Mouse (Mus musculus): ENCODE measurements around the gene Capn11.

Gene Capn11

GRCm38 (mm10) chr17:45681588-45681987 is 22.5 kb upstream of the Capn11 start:
- no peak for DNase-seq

DNA sequence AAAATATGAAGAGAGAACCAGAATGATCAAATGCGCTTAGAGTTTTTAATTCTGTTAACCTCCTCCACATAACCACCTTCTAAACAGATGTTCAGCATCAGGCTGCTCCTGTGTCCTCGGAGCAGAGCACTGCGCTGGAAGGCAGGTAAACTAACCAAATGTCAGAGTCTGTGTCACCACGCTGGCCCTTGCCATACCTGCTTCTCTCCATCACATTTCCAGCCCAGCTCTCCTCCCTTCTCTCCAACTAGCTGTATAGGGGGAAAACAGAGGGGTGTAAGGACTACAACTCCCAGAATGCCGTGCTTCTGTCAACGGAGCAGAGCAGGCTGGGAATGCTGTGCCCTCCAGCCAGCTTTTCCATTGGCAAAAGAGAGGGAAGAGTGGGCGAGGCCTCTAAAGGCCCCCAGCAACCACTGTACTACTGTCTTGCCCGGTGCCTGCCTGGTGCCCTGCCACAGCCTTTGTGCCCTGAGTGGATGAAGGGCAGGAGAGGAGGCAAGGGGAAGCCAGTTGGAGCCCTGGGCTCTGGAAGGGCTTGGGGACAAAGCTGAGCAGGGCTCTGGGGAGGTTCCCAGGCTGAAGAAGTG is 21.4 kb upstream of the Capn11 start:
- peak; percentile 74 for DNase-seq

DNA sequence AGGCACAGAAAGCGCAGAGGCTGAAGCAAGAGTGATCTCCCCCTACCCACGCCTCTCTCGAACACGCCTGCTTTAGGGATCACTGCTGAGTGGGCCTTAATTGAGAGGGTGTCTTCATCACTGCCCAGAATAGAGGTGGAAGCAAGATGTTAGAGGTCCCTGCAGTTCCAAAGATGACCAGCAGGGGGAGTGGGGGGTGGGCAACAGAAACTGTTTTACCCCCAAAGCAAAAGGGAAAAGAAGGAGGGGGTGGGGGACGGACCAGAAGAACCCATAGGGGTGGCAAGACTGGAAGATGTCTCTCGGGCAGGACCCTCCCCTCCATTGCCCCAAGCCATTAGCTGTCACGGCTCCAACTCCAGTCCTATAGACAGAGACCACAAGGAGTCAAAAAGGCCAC is 19.0 kb upstream of the Capn11 start:
- peak; percentile 69 for DNase-seq

- DNase-seq = no peak
These were observed 13.5 kb upstream of the Capn11 start for GRCm38 (mm10) chr17:45672598-45672997.

DNA sequence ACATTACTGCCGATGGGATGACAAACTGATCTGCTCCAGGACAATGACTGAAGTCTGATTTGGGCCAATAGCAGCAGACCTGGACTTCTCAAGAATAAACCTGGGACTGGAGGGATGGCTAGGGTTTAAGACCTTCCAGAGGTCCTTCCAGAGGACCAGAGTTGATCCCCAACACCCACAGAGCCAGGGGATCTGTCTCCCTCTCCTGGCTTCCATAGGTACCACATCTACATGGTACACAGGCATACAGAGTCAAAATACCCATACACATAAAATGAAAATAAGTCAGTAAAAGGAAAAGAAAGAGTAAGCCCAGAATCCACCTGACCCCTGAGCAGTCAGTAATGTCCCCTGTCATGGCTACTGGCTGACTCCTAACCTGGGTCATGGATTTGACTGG is 12.7 kb upstream of the Capn11 start:
- DNase-seq = no peak

- DNase-seq = no peak
These were observed 8.9 kb upstream of the Capn11 start for GRCm38 (mm10) chr17:45667986-45668385.

- DNase-seq = no peak
These were observed 8.4 kb upstream of the Capn11 start for GRCm38 (mm10) chr17:45667481-45667880.

GRCm38 (mm10) chr17:45666091-45666490 is 7.0 kb upstream of the Capn11 start:
- no peak for DNase-seq

DNA sequence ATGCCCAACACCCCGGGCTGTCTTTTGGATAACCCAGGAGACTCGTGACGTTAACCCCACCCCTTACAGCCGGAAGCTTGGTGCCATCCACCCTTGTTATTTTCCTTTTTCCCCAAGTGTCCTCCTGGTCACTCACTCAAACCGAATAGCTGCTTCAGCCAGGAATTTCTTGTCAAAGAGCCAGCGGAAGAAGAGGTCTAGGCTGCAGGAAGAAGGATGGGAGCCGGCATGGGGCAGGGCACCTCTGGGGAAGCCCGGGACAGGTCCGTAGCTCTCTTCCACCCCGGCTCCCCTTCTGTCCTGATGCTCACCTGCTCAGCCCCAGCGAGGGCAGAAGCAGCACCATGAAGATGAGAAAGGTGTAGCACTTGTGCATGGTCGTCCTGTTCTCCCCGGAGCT is 5.5 kb upstream of the Capn11 start:
- DNase-seq = peak; percentile 40

DNA sequence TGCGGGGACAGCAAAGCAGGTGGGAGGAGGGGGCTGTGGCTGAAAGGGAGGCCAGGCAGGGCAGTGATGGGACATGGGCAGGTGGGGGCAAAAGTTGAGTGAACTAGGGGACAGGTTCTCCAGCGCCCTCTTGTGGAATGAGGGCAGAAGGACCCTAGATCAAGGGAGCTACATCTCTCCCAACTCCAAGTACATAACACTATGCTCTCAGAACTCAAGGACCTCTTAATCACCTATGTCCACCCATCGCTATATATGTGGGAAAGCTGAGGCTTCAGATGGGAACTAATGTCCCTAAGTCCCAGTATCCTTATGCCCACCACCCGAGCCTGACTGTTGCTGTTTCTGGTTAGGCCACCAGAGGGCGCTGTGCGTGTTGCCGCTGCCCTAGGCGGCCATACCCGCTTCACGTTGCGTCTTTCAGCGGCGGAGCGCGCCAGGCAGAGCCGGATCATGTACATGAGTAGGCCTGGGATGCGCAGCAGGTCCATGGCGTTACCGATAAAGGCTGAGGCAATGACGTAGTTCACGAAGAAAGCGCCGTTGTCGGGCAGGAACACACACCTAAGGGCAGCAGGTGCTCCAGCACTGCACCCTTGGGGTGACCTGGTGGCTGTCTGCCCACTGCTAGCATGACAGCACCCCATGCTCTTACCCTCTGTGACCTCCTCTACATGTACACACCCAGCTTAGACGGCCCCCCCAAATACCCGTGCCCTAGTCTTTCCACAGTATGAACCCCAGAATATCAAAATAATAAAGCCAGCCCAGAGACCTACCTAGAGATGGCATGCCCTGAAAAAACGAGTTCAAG is 4.2 kb upstream of the Capn11 start:
- peak; percentile 76 for DNase-seq

DNA sequence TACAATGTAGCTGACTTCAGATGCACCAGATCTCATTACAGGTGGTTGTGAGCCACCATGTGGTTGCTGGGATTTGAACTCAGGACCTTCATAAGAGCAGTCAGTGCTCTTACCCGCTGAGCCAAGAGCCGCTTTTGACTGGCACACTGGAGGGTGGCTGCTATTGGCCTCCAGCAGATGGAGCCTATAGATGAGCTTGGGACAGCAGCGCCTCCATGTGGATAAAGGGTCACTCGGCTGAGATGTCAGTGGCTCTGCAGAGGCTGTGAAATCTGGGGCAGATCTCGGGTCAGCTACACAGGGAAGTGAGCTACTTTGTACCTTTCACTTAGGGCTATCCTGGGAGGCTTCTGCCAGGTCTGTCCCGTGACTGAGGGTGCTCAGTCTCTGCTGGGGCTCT is 3.3 kb downstream of the Capn11 start:
- peak; percentile 33 for DNase-seq

DNA sequence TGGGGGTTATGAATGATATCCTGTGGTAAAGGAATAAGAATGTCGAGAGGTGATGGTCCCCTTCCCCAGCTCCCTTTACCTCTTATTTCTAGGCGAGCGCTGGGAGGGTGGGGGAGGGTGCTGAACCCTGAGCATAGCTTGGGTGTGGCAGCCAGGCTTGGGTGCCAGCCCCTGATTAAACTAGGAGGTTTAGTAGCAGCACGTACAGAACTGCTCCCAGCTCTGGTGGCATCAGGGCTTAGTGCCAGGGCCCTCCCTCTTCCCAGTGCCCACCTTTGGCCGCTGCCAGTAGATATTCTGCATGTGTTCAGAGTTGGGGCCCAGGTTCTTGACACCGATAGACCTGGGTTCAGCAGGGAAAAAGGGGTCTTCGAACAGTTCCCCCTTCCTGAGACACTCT is 5.9 kb downstream of the Capn11 start:
- DNase-seq = no peak

DNA sequence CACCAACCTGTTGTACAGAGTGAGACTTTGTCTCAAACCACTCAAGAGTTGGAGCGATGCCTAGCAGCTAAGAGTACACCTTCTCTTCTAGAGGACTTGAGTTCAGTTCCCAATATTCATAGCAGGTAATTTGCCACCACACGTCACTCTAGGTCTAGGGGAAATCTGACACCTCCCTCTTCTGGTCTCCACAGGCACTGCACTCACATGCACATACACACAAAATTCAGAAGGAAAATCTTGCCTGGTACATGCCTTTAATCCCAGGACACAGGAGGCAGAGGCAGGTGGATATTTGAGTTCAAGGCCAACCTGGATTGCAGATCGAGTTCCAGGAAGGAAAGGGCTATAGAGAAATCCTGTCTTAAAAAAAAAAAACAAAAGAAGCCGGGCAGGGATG is 14.9 kb downstream of the Capn11 start:
- no peak for DNase-seq

DNA sequence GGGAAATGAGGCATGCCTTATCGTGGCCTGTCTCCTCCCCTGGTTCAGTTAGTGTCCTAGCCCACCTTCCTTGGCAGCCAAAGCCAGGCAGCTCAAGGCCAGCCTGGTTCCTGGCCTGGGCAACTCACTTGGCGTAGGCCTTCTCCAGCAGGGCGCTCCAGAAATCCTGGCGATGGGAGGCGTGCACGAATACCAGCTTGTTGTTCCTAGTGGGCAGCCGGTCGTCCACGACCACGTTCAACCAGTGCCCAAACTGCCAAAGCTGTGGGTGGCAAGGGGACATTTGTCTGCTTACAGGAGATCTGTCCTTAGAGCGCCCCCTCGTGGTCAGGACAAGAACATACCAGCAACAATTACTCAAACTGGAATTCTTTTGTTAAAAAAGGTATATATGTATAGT is 16.4 kb downstream of the Capn11 start:
- peak; percentile 75 for DNase-seq

DNA sequence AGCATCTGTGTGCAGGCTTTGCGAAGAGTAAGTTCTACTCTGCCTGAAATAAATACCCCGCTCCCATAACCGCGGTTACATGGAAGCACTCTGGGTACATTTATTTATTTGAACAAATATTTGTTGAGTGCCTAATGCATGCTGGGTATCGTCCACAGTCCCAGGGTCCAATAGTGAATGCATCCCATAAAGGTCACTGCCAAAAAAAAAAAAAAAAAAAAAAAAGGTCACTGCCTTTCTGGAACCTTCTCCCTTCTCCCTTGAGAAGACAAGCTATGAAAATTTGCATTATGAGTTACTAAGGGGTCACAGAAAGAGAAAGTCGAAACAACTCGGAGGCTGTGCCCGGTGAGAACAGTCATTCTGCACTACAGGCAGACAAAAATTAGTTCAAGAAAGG is 17.1 kb downstream of the Capn11 start:
- no peak for DNase-seq

DNA sequence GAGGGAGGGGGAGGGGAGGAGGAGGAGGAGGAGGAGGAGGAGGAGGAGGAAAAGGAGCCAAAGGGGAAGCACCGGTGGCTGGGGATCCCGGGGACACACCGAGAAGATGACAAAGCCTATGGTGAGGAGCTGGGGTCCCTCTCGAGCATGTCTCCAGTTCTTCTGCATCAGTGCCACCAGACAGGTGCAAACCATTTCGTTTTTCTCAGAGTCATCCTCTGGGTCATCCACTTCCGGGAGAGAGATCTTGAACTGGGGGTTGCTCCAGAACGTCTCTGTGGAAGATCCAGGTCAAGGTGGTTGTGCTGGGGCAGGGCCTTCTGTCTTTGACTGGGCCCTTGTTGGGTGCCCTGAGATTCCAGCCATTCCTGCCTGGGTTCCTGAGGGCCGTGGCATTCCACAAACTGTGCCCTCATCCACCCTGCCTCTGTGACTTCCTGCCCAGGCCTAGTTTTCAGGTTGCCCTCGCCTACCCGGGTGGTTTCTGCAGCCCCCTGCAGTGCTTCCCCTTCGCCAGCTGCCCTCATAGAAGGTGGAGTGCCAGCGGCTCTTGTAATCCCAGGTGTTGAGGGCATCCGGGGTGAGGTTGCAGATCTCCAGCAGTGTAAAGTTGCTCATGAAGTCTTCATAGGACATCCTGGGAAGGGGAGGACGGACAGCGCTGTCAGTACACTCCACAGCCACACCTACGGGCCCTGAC is 20.4 kb downstream of the Capn11 start:
- DNase-seq = no peak

- no peak for DNase-seq
These were observed 25.1 kb downstream of the Capn11 start for GRCm38 (mm10) chr17:45634033-45634432.

GRCm38 (mm10) chr17:45631940-45632339 is 27.2 kb downstream of the Capn11 start:
- no peak for DNase-seq

DNA sequence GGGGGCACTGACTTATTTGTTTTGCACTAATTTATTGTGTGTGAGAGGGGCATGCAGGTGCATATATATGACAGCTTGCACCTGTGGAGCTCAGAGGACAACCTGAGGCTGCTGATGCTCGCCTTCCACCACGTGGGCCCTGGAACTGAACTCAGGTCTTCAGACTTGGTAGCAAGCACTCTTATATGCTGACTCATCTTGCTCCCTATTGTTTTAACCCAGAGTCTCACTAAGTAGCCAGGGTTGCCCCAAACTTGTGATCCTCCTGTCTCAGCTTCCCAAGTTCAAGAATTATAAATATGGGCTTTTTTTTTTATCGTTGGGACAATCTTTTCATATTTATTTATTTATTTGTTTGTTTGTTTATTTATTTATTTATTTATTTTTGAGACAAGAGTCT is 28.1 kb downstream of the Capn11 start:
- no peak for DNase-seq

- DNase-seq = peak; percentile 86
These were observed 29.0 kb downstream of the Capn11 start for GRCm38 (mm10) chr17:45629861-45630694.

DNA sequence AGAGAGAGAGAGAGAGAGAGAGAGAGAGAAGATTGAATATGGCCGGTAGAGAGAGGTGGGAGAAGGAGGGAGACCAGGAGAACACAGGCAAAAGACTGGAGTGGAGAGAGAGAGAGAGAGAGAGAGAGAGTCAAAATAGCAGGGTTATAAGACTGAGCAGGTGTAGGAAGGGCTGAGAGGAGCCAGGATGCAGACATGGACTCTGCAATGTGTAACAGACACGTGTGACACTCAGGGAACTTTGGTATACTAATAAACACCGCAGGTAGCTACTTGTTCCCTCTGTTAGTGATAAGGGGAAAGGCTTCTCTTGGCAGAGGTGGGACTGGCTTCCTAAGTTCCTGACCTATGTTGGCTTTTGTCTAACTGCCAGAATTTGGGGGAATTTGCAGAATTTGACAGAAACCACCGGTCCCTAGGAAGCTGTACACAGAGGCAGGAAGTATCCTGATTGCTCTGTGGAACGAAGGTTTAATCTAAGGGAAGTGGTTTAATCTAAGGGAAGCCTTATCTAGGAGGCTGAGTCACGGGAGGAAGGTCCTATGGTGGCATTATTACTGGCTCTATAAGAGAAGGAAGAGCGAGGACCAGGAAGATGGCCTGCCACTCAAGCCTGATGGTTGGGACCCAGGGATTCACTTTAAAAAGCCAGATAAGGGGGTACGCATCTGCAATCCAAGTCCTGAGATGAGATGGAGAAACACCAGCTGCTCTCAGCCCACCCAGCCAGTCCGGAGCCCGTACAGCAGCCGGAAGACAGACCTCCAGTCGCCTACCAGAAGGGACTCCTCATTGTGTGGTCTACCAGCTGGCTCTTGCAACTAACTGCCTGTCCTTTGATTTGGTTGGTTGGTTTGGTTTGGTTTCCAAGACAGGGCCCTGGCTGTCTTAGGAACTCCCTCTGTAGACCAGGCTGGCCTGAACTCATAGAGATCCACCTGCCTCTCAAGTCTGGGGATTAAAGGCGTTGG is 30.0 kb downstream of the Capn11 start:
- DNase-seq = no peak

- no peak for DNase-seq
These were observed 31.0 kb downstream of the Capn11 start for GRCm38 (mm10) chr17:45628160-45628559.
